Mouse (Mus musculus) hindbrain, embryonic 14.5 days (tissue): ENCODE data around the gene Hrh2. TPM values are rescaled to one million over a fixed set of nuclear protein-coding genes. Genes with fewer than 3 reads are reported as not detected.

Experiments used
- ATAC-seq: fragments of 200-750 bp; cut with Nextera tagmentation; 2 replicates; pipeline ENCODE4 v1.8.0; 2017; ENCODE audit warnings: moderate number of reproducible peaks, mild to moderate bottlenecking, moderate TSS enrichment, moderate library complexity; ENCODE audit not compliant: low FRiP score
- DNase-seq: peaks from one replicate; pipeline ENCODE4 v3.0.0-alpha.2; 2015; ENCODE audit warnings: low spot score
- H3K27ac ChIP-seq: fragments of 300-500 bp; sonication (generic); 2 replicates; pipeline ENCODE4 v1.5.1; 2014; ENCODE audit warnings: mild to moderate bottlenecking, moderate library complexity
- H3K27me3 ChIP-seq: fragments of 300-500 bp; sonication (generic); 2 replicates; pipeline ENCODE4 v1.6.1; 2014; ENCODE audit warnings: mild to moderate bottlenecking, low read length, mixed read lengths; ENCODE audit not compliant: control insufficient read depth, insufficient read depth
- H3K36me3 ChIP-seq: fragments of 300-500 bp; sonication (generic); replicated peaks from 2 replicates; pipeline ENCODE4 v1.6.1; 2014; ENCODE audit not compliant: control insufficient read depth, insufficient read depth
- H3K4me1 ChIP-seq: fragments of 300-500 bp; sonication (generic); replicated peaks from 2 replicates; pipeline ENCODE4 v1.6.1; 2014; ENCODE audit warnings: antibody characterized with exemption, low read length, mixed read lengths; ENCODE audit not compliant: control insufficient read depth, insufficient read depth
- H3K4me2 ChIP-seq: fragments of 300-500 bp; sonication (generic); replicated peaks from 2 replicates; pipeline ENCODE4 v1.6.1; 2014; ENCODE audit warnings: mild to moderate bottlenecking, moderate library complexity
- H3K4me3 ChIP-seq: fragments of 300-500 bp; sonication (generic); replicated peaks from 2 replicates; pipeline ENCODE4 v1.5.1; 2014; ENCODE audit warnings: mild to moderate bottlenecking, low read length
- H3K9ac ChIP-seq: fragments of 300-500 bp; sonication (generic); 2 replicates; pipeline ENCODE4 v1.6.1; 2014
- H3K9me3 ChIP-seq: fragments of 300-500 bp; sonication (generic); 2 replicates; pipeline ENCODE4 v1.6.1; 2016; ENCODE audit warnings: low read length; ENCODE audit not compliant: control insufficient read depth
- WGBS: fragments of 180-500 bp; shearing (Covaris S2); extraction: QIAGEN DNeasy Blood & Tissue Kit; methylation state at CpG from one replicate; pipeline ENCODE4 v1.1.7; 2014; 5-methylcytosine and 5-hydroxymethylcytosine counted together
- polyA plus RNA-seq: library from polyadenylated mRNA; unstranded; fragments of >200 nt; fragmentation: Nextera tagmentation; extraction: Ambion mirVana; gene quantifications from 2 replicates; pipeline ENCODE4 v1.2.1, GENCODE M21; 2014

Gene Hrh2
- polyA plus RNA-seq, 1 experiment from 2014 or later: 0.76 TPM

DNA sequence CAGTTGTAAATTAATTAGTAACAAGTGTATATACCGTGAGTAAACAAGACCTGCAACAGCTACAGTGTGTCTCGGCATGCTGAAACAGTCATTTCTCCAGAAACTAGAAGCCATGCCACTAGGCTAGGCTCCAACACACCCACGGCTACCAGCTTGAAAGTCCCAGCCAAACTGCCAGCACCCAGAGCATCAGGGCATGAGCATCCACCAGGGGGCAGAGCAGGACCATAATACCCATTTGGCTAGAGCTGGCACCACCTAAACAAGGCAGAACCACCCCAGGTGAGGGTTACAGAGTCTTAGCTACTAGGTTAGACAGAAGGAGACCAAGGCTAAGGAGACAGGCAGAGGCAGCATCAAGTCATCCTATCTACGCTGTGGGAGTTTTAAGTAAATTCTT lies 55.6 kb downstream of the Hrh2 start:
- peak; percentile 93 for DNase-seq
- ATAC-seq: peak; percentile 69
- Histone ChIP-seq H3K9ac (no peak overlapping the region), H3K9me3 (no peaks in the 10 kb centered on the region), H3K27me3 (no peaks in the 10 kb centered on the region), H3K4me3 (no peak overlapping the region), H3K27ac (no peak overlapping the region), H3K36me3 (no peaks in the 10 kb centered on the region), H3K4me2 (no peak overlapping the region), H3K4me1 (peaks cover 18% of the 10 kb centered on the region)
- 24% methylated on average over 4 of the region's 4 CpGs for WGBS

DNA sequence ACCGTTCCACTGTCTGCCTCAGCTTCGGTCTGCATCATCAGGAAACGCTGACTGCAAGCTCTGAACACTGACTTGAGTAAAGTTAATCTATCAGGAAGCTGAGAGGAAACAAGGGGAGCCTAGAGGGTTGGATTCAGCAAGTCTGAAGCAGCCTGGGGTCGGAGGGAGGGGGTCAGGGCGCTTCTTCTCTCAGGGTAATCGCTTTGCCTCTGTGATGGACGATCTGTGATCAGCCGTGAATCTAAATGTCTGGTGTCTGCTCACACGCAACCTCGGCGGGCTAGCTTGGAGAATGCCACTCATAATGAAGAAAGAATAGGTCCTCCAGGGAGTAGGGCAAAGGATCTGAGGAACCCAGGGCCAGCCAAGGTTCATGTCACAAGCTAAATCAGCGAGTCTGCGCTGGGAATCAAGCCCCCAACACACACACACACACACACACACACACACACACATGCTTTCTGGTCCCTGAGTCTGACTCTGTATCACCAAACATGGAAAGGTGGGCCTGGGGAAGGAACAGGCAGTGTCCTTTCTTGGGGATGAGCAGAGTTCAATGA lies 56.6 kb downstream of the Hrh2 start:
- H3K4me1 ChIP-seq: peaks cover 18% of the 10 kb centered on the region
- H3K9me3 ChIP-seq: no peaks in the 10 kb centered on the region
- H3K4me2 ChIP-seq: no peak overlapping the region
- ATAC-seq (no peak), DNase-seq (no peak)
- H3K4me3 ChIP-seq: no peak overlapping the region
- H3K27ac ChIP-seq: 0 out of 2 replicates have a peak overlapping the region, but pooled peaks have one; percentile 23
- no peaks in the 10 kb centered on the region for H3K27me3 ChIP-seq
- no peaks in the 10 kb centered on the region for H3K36me3 ChIP-seq
- 39% methylated on average over 13 of the region's 13 CpGs for WGBS
- 0 out of 2 replicates have a peak overlapping the region, but pooled peaks have one; percentile 17 for H3K9ac ChIP-seq

DNA sequence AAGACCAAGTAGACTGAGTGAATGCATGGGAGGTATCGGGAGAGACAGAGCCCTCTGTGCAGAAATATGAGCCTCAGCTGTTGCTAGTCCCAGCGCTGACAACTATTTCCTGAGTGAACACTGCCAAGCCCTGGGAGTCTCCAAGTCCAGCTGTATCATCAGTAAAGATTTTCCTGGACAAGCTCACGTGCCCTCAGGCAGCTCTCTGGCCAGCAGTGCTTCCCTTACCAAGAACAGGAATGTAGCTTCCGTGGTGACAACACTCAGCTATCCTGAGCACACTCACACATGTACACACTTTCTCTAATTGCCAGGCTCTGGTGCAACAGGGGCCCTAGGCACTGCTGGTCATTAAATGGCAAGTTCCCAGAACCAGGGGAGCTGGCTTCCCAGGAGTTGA lies 57.1 kb downstream of the Hrh2 start:
- no peak overlapping the region for H3K4me2 ChIP-seq
- WGBS: 51% methylated on average over 4 of the region's 4 CpGs
- H3K4me1 ChIP-seq: peaks cover 18% of the 10 kb centered on the region
- H3K27ac ChIP-seq: no peak overlapping the region
- H3K4me3 ChIP-seq: no peak overlapping the region
- no peaks in the 10 kb centered on the region for H3K27me3 ChIP-seq
- no peak for ATAC-seq
- no peak for DNase-seq
- H3K9ac ChIP-seq: no peak overlapping the region
- H3K9me3 ChIP-seq: no peaks in the 10 kb centered on the region
- no peaks in the 10 kb centered on the region for H3K36me3 ChIP-seq

GRCm38 (mm10) chr13:54250346-54250745 lies 58.4 kb downstream of the Hrh2 start:
- ATAC-seq (no peak), DNase-seq (no peak)
- Histone ChIP-seq H3K9ac (no peak overlapping the region), H3K4me2 (no peak overlapping the region), H3K27ac (no peak overlapping the region), H3K4me1 (peaks cover 18% of the 10 kb centered on the region), H3K4me3 (no peak overlapping the region), H3K36me3 (no peaks in the 10 kb centered on the region), H3K27me3 (no peaks in the 10 kb centered on the region), H3K9me3 (no peaks in the 10 kb centered on the region)
- WGBS: 22% methylated on average over 8 of the region's 8 CpGs

DNA sequence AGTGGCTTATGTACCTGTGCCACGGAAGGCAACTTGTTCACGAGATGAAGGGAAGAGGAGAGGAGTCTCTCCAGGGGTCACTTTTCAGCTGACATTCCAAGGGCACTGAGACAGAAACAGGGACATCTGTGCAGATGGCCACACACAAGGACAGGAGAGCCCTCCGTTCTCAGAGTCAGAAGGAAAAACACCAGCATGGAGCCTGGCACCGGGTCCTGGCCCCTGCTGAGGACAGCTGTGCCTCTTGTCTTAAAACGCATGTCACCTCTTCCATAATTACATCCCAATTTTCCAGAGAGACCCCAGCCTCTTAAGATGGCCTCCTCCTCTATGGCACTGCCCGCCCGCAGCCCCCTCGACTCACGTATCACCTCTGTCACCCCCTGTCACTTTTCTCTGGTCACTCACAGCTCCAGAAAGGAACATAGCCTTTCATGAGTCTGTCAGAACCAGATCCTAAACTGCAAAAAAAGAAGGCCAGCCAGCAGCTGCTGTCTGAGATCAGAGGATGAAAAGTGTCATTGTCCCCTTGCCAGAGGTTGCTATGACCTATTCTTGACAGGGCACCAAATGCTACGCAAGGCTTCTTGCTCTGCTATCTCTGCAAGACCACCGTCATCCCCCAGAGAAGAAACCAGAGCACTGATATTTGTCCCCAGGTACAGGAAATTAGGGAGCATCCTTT lies 59.8 kb downstream of the Hrh2 start:
- Histone ChIP-seq H3K9ac (no peak overlapping the region), H3K9me3 (no peaks in the 10 kb centered on the region), H3K36me3 (no peaks in the 10 kb centered on the region), H3K4me1 (peaks cover 18% of the 10 kb centered on the region), H3K4me3 (no peak overlapping the region), H3K27ac (no peak overlapping the region), H3K4me2 (no peak overlapping the region), H3K27me3 (no peaks in the 10 kb centered on the region)
- ATAC-seq (no peak), DNase-seq (no peak)
- 66% methylated on average over 11 of the region's 11 CpGs for WGBS

DNA sequence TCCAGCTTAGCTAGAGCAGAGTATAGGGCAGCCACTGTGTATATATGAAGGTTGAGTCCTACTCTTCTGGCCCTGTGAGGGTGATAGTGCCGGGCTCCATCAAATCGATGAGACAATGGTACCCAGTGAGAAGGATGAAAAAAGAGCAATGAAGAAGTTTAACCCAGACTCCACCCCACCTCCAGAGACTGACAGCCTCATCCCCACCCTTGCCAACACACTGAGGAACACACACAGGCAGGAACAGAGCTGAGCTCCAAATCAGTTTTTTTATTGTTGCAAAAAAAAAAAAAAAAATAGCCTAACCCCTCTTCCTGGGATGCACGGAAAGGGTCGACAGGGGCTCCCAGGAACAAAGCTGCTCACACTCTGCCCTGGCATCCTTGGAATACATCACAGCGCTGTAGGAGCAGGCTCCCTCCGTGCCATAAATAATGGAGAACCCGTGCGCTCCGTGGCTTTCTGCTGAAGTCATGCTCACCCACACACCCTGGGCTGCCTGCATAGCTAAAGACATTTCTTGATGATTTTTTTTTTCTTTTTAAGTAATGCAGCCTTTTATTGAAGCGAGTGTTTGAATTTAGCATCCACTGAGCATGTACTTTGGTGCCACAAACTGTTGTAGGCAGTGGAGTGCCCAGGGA lies 65.8 kb downstream of the Hrh2 start:
- no peak overlapping the region for H3K4me2 ChIP-seq
- H3K4me3 ChIP-seq: no peak overlapping the region
- no peak for DNase-seq
- no peaks in the 10 kb centered on the region for H3K9me3 ChIP-seq
- H3K4me1 ChIP-seq: peaks cover 7% of the 10 kb centered on the region; the same call in 1 of the 2 replicates
- H3K27ac ChIP-seq: no peak overlapping the region
- no peaks in the 10 kb centered on the region for H3K36me3 ChIP-seq
- 17% methylated on average over 10 of the region's 10 CpGs for WGBS
- 0 out of 2 replicates have a peak, but pooled peaks have one; percentile 43 for ATAC-seq
- no peak overlapping the region for H3K9ac ChIP-seq
- H3K27me3 ChIP-seq: no peaks in the 10 kb centered on the region

GRCm38 (mm10) chr13:54258231-54258743 lies 66.4 kb downstream of the Hrh2 start:
- Histone ChIP-seq H3K9ac (no peak overlapping the region), H3K9me3 (no peaks in the 10 kb centered on the region), H3K4me2 (no peak overlapping the region), H3K36me3 (no peaks in the 10 kb centered on the region), H3K27ac (no peak overlapping the region), H3K27me3 (no peaks in the 10 kb centered on the region), H3K4me1 (peaks cover 7% of the 10 kb centered on the region; the same call in 1 of the 2 replicates), H3K4me3 (no peak overlapping the region)
- 40% methylated on average over 8 of the region's 8 CpGs for WGBS
- ATAC-seq (0 out of 2 replicates have a peak, but pooled peaks have one; percentile 11), DNase-seq (no peak)

DNA sequence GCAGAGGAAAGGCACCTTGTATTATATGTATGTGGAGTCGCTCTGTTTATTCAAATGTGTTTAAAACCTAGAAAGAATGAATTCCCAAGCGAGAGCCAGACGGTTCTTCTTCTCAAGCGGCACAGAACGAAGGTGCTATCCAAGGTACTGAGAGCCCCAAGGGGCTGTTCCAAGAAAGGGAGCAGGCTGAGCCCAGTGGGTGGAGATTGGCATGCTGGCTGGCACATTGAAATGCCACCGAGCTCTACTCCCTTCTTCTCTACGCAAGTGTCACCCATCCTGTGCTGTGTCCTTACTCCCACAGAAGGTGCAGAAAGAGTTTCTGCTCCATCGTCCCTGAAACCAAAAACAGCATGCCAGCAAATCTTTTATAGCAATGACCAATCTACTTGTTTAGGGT lies 68.4 kb downstream of the Hrh2 start:
- Histone ChIP-seq H3K4me3 (no peak overlapping the region), H3K4me2 (no peak overlapping the region), H3K9ac (no peak overlapping the region), H3K27me3 (no peaks in the 10 kb centered on the region), H3K4me1 (peaks cover 7% of the 10 kb centered on the region; the same call in 1 of the 2 replicates), H3K36me3 (no peaks in the 10 kb centered on the region), H3K9me3 (no peaks in the 10 kb centered on the region), H3K27ac (no peak overlapping the region)
- ATAC-seq (no peak), DNase-seq (no peak)
- 34% methylated on average over 8 of the region's 8 CpGs for WGBS

- DNase-seq: no peak
- 89% methylated on average over 15 of the region's 15 CpGs for WGBS
- Histone ChIP-seq H3K27me3 (no peaks in the 10 kb centered on the region), H3K36me3 (no peaks in the 10 kb centered on the region), H3K9me3 (no peaks in the 10 kb centered on the region), H3K4me1 (peaks cover 14% of the 10 kb centered on the region), H3K27ac (no peak overlapping the region; the same call in 1 of the 2 replicates), H3K4me2 (no peak overlapping the region), H3K4me3 (no peak overlapping the region), H3K9ac (no peak overlapping the region)
- no peak for ATAC-seq
Measured at GRCm38 (mm10) chr13:54262741-54263510, 71.0 kb downstream of the Hrh2 start.
